Mouse (Mus musculus): ENCODE results near the gene Pdia5.
A peak's percentile ranks its signal among the peaks of the same experiment; 100 is the strongest.

Pdia5 gene

DNA sequence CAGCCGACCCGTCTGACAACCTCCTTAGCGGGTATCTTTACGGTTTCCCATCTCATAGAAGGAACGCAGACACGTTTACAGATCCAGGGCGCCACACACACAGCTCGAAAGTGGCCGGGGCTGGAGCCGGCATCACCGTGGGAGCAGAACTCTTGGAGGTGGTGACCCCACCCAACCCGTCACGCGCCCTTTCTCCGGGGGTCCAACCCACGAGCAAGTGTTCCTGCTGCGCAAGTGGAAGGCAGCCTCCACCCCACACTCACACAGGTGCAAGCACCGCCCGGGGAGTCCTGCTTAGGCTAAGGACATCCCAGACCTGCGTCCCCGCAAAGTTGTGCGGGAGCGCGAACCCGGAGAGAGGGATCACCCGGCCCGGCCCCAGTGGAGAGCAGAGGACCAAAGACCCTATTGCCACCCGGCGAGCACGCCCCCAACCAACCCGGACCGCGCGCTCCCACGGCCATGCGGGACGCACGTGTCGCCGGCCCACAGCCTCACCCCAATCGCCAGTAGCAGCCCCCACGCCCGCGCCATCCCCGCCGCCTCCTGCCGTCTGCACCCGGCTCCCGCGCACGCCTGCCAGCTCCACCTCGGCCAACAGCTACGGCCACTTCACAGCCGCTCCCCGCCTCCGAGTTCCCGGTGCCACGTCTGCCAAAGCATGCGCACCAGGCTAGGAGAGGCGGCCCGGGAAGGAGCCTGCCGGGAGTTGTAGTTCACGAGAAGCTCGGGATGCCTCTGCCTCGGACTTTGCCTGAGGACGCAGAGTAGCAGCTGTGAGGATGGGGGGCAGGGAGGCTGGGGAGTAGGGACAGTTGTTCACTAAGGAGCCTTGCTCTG lies at the start of gene Pdia5:
Gene Pdia5 (minus strand): TSS at position 643 of the 840 bp plus-strand sequence.
- peak; percentile 93 for DNase-seq

DNA sequence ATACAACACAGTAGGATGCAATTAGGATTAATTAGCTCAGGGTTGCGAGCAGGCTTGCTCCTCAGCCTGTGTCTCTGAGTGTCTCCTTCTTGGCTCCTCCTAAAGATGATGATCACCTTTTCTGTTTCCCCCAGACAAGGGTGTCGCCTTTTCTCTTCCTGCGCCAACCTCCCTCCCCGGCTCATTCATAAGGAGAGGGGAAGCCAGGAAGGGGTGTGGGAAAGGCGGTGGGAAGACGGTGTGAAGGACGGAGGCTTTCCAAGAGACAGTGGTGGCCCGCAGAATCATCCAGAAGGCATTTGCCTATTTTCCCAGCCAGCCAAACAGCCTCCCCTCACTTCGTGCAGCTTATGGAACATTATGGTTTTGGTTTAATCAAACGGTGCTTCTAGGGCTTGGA lies 48.4 kb upstream of the Pdia5 start:
- DNase-seq = no peak

DNA sequence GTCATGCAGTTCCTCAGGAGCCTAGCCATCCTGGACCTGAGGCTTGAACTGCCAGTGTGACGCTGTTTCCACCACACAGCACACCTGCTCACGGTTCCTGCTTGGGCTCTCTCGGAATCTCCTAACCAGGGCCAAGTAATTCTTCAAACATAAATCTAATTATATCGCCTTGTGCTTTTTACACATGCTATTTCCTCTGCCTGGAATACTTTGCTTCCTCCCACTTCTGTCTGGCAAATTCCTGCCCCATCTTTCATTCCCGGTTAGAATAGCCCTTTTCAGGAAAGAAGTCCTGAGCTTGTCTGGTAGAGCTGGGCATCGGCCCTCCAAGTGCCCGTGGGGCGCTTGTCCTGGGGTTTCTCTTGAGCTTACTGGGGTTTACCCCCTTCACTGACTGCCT lies 47.0 kb upstream of the Pdia5 start:
- no peak for DNase-seq

DNA sequence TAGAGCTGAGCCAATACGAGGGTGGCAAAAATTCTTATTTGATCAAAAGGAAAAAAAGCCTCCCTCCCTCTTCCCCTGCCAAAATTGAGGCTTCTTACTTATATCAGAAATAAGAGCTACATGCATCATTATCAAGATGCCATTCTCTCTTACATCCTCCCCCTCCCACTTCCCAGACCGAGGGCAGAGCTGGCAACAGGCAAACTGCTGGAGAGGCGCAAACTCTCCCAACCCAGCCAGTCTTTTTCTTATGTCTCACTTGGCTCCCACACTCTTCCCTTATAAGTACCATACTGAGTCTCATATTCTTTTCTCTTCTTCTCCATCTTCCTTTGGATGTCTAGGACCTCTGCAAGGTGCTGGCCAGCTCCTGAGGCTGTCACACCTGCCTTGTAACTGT lies 44.0 kb upstream of the Pdia5 start:
- DNase-seq = no peak

DNA sequence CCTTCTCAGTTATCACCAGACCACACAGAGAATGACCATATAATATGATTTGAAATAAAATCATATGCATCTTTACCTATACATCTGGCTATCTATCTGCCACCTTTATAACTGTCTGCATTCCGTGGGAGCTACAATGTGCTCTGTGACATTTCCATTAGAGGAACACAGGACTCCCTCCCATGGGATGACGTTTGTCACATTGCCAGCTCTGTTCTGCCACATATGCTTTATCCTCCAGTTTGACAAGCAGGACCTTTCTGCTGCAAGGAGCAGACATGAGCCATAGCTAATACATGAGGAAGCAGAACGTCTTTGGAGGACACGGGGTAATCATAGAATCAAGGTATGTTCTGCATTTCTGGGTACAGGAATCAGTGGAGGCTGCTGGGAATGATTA lies 33.5 kb upstream of the Pdia5 start:
- no peak for DNase-seq

DNA sequence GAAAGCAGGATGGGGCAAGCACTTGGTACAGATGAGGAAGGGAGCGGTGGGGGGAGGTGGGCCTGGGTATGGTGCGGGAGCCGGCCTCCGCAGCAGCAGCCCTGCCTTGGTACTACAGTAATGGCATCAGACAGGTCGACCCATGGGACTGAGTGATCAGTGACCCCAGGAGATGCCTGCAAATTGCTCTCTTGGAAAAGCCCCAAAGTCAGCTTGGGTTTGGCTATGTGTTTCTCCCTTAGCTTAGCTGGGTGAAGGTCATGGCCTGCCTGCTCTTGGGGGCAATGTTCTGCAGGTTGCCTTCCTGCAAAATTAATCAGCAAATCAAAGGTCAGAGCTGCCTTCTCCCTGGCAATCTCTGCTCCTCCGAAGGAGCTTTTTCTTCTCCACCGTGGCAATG lies 28.6 kb upstream of the Pdia5 start:
- no peak for DNase-seq

DNA sequence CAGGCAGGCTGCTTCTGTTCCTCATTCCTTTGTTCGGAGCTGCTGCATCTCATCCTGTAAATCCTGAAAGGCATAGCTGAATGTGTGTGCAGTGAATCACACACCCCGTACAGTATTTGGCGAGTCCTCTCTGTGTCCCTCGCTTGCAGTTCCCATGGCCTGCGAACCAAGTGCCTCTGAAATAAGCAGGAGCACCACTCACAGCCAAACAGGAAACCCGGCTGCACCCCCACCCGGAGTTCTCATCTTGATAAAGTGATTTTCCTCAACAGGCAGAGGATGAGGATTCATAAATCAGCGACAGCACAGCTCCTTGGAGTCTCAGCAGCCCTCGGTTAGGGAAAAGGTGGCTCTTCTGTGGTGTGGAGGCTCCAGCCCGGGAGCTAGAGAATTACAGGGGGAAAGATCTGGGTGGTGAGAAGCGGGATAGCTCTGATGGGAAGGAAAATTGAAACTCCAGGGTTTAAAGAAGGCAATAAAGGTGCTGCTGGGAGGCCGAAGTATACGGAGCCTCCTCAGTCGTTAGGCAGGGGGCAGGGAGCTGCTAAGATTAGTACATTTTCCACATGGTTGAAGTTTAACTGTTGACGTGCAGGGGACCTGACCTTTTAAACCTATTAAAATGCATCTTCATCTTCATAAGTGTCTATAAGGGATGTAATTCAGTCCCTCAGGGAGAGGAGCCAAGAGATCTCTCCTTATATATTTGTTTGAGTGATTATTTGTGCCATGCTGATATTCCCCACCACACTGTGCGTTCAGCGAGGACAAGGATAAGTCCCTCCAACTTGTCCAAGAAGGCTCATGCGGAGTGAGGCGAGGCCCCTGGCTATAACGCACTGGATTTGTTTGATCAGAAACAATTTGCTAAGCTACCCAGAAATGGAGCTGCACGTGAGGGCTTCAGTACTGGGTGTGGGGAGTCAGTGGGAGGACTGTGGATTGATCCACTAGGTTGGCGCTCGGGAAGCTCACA lies 27.6 kb upstream of the Pdia5 start:
- no peak for DNase-seq

DNA sequence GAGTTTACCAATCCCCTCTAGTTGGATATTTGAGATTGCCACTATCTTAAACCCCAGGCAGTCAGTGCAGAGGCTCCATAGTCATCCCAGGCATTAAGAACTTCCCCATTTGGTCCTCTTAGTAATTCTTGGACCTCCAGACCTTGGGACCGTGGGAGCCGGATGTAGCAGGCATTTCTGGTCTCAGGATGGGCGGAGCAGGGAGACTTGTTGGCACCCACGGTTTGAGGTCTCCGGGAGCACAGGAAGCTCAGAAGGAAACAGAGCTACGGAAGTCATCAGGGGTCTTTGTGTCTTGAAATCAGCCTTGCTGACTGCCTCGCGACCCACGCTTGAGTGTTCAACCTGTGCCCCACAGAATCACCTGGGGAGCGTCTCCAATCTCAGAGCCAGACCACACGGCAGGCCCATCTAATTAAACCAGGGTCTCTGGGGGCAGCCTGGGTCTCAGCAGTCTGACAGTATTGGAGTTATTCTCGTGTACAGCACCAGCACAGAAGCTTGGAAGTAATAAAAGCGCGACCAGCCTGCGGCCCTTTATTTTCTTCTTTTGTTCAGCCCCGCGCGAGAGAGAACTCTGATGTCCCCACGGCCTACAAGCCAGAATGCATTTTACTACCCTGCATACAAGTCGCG lies 25.4 kb upstream of the Pdia5 start:
- DNase-seq = no peak

DNA sequence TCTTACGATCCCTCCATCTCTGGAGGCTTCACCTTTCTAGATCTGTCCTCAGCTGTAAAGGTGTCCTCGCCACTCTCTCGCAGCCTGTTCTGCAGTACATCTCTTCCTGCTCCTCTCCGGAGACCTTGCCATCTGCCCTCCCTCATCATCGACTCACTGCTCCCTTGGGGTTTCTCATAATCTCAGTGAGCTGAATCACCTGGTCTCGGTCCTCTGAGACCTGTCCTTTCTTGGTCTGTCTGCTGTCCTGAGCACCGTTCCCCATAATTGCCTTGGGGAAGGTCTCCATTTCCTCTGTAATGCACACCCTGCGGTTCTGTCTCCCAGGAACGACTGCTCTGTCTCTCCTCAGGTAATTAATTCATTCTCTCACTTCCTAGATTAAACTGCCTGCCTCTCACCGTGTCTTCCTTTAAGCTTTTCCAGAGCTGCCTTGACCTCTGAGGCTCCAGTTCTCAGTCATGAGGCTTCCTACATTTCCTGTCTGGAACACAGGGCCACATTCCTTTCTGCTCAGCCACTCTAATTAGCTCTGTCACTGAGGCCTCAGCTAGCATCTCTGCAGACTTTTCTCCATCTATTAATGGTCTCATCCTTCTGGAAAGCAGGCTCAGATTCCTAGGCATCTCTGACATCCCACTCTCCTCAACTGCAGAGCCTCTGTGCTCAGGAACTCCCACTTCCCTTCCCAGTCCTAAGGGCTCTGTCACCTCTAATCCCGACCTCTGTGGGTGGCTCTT lies 18.8 kb upstream of the Pdia5 start:
- no peak for DNase-seq

DNA sequence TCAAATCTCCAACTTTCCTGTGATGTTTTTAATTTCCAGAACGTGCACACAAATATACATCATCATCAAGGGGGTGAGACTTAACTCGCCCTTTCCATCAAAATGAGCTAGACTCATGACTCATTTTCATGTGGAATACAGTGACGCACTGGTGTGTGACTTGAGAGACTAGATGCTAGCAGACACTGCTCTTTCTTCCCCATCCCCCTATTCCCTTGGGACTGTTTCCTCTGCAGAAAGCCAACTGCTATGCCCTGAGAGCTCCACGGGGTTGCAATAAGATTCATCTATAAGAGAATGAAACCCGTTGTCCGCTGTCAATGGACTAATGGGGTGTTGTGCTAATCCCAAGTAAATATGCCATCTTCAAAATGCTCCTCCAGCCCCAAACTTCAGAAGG lies 17.9 kb upstream of the Pdia5 start:
- no peak for DNase-seq

DNA sequence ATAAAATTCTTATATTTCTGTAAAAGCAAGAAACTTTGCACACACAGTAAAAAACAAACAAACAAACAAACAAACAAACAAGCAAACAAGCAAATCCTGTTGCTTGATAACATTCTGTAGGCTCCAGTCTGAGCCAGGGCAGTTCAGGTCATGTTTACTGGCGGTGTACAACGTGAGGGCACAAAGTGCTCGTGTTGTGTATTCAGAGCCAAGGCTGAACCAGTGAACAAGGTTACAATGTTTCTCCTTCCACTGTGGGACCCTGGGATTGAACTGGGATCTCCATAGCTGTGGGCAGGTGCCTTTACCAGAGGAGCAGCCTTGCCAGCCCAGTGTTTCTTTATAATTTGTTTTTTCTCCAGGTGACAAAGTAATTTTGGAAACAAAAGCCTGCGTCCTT lies 15.1 kb upstream of the Pdia5 start:
- no peak for DNase-seq

DNA sequence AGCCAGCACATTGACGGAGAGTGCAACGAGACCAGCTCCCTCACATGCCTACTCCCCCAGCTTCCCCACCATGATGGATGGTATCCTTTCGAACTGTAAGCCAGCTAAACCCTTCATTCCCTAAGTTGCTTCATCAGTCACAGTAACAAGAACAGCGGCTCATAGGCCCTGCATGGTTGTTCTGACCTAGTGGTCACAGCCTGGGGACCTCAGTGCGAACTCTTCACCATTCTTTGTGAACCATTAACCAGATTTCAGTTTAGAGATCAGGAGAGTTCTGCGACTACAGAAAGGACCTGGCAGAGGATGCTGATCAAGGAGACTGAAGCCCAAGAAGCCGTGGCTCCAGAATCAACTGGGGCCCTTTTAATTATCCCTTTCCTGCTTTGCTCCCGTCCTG lies 13.6 kb upstream of the Pdia5 start:
- DNase-seq = no peak

DNA sequence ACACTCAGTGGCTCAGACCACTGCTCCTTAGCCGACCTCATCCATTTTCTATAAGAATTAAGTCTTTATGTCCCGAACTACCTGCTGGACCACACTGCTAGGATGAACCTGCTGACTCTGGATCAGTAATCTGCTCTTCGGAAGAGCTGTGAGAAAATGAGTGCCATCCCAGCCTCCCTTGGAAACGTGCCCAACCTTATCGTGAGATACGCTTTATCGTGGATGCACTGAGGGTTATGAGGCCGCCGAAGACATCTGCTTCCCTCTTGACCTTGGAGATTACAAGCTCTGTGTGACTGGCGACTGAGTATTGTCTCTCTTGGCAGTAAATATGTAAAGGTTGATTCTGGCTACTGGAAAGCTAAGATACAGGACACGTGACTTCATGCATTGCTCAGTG lies 11.8 kb upstream of the Pdia5 start:
- no peak for DNase-seq

DNA sequence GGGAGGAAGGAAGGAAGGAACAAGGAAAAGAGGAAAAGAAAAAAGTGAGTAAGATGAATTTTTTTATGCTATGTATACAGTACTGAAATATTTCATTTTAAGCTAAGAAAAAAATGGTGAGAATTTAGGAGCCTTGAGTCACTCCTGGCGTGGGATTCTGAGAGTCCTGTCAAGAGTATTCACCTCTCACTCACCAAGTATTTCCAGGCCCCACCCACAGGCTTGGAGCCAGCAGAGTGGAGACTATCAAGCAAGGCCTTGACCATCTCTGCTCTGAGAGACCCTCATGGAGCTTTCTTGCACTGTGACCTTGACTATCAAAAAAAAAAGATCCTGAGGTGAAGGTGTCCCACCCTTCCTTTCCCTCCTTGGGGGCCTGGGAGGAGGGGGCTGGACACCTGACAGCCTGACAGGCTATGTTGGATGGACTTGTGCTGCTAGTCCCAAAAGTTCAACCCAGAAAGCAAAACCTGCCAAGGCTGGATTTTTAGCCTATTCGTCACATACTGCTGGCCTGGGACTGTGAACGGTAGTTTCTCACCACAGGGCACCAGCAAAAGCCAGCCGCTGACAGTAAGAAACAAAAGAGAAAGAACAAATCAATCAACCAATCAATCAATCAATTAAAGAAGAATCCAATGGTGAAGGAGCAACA lies 10.6 kb upstream of the Pdia5 start:
- DNase-seq = no peak

DNA sequence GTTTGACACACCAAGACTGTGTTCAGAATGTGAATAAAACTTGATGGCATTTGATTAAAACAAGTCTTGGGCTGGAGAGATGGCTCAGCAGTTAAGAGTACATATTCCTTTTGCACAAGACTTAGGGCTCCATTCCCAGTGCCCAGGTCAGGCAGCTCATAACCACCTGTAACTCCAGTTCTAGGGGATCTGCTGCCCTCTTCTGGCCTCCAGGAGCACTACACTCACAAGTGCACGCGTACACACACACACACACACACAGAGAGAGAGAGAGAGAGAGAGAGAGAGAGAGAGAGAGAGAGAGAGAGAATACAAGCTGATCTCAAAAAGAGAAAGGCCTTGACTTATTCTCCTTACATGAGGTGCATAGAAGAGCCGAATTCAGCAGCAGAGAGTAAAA lies 9.7 kb upstream of the Pdia5 start:
- DNase-seq = no peak

DNA sequence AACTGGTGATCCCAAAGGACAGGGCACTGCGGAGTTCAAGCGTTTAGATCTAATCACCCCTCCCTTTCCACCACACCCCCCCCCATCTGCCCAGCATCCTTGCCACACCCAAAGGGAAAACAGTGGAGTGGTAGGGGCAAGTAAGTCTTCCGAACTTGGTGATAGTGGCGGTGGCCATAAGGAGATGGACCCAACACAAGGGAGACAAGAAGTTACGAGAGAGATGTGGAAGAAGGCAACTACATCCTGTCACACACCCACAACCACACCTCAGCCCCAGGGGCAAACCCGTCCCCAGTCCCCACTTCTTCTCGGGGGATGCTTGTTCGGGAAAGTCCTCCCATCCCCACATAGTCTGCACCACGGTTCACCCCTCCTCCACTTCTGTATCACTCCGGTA lies 880 bp downstream of the Pdia5 start:
- DNase-seq = no peak

DNA sequence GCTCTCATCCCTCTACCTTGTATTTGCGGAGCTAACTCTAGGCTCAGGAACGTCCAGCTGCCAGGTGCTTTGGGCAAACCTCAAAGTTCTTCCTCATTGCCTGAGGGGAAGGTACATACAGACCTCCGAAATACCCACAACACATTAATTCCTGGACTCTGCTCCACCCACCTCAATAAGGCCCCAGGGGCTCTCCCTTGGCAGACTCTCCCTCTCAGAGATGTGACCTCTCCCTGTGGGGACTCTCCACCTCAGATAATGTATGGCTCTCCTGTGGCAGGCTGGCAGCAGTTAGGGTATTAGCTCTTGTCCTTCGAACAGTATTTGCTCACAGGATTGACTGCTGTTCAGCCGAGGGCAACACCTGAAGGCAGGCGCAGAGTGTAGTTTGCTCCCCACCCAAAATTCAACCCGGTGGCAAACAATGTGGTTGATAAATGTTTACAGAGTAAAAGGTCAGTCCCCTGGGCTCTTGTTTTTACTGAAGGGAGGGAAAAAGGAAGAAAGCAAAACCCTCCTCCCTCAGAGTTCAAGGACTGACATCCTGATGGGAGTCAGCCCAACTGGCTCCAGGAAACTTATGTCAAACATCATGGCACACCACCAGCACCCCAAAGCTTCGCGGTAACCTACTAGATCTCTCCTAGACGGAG lies 1.5 kb downstream of the Pdia5 start:
- DNase-seq = no peak

DNA sequence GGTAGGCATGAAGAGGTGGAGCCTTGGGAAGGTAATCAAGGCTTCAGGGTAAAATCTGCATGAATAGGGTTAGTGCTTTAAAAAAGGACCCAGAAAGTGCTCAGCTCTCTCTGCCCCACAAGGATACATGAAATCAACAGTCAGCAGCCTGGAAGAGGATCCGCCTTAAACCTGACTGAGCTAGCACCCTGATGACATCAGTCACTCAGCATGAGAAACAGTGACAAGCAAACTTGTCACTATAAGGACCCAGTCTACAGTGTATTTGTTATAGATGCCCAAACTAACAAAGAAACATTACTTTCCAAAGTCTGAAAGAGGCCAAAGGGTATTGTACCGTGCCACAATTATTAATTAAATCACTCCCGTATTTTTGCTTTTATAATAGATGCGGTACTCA lies 2.9 kb downstream of the Pdia5 start:
- DNase-seq = no peak

DNA sequence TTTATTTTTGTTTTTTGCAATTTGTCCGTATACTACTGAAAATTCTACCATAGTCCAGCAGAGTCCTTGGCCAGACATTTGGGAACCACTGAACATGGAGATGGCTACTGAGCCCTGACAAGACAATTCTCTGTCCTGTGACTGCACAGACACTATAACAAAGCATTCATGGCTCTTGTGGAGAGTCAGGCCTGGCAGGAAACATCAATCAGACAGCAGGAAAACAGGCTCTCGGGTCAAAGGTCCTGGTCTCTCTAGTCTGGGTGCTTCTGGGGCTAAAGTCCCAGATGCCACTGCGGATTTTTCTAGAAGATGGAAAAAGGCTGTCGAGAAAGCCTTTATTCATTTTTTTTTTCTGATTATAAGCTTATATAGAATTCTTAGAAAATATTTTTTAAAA lies 3.6 kb downstream of the Pdia5 start:
- DNase-seq = no peak

DNA sequence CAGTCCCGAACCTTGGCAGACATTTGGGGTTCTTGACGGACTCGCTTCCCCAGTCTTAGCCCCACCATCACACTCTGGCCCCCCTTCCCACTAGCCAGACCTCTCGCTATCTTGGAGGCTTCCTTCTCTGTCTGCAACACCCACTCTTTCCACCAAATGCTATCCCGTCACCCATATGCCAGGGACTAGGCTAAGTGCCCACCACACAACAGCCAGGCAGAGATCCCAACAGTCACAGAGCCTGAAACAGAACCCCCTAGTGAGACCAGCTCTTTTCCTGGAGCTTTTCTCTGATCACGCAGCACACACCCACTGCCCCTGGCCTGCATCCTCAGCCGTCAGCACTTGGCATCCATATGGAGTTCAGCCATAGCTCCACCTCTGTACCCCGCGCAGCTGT lies 5.0 kb downstream of the Pdia5 start:
- no peak for DNase-seq

DNA sequence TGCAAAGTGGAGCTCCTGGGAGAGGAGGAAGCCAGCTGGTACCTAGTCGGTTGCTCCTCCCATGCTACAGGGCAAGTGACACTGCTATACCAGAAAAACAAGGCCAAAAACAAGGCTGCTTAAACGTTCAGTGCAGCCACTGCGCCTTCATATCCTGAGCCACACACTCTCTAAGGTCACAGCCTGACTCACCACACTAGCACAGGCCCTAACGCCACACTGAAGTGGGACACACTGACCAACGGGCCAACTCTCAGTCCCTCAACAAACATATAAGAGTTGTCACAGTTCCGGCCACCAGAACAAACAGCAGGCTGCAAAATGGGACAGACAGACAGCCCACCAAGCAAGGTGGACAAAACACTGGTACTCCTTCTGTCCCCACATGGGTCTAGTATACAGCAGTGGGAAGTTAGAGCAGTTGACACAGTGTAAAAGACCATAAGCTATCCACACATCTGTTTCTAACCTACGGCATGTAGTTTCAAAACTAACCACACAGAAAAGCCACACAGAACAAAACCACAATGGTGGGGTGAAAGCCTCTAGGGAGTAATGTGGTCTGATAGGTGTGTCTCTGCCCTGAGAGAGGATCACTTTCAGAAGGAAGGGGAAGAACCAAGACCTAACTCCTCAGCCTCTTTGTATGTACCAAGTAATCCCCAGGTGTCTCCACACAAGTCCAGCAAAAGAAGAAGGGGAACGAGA lies 6.0 kb downstream of the Pdia5 start:
- DNase-seq = no peak

All from retina, postnatal 1 day (tissue).